Mouse (Mus musculus) MEL (cell line): ENCODE data around the gene Fryl.

ENCODE experiments used
- CTCF ChIP-seq, 3 experiments: IDR thresholded peaks in 2 of 3; conservative IDR thresholded peaks in 1 of 3; 2 replicates each; pipeline ENCODE4 v1.5.1; 2011 to 2012; ENCODE audit warnings: low read length in 3 of 3, low read depth in 2 of 3, mild to moderate bottlenecking in 2 of 3, improper control_type of control experiment in 1 of 3, inconsistent platforms in 1 of 3, mixed read lengths in 1 of 3, moderate library complexity in 1 of 3; ENCODE audit not compliant: control insufficient read depth in 1 of 3, insufficient read depth in 1 of 3, poor library complexity in 1 of 3, severe bottlenecking in 1 of 3
- EP300 ChIP-seq, 2 experiments: IDR thresholded peaks; 2 replicates each; pipeline ENCODE4 v1.6.1; 2011; ENCODE audit warnings: improper control_type of control experiment in 2 of 2, low read length in 2 of 2, low read depth in 1 of 2, mild to moderate bottlenecking in 1 of 2
- HCFC1 ChIP-seq: IDR thresholded peaks from 2 replicates; pipeline ENCODE4 v1.6.1; 2012; ENCODE audit warnings: low read depth, mild to moderate bottlenecking, inconsistent platforms, low read length, improper control_type of control experiment, moderate library complexity
- MAX ChIP-seq: IDR thresholded peaks from 2 replicates; pipeline ENCODE4 v1.6.1; 2011; ENCODE audit warnings: low read length, improper control_type of control experiment
- MAZ ChIP-seq: IDR thresholded peaks from 2 replicates; pipeline ENCODE4 v1.6.1; 2012; ENCODE audit warnings: low read depth, mild to moderate bottlenecking, inconsistent platforms, low read length, improper control_type of control experiment
- MXI1 ChIP-seq: IDR thresholded peaks from 2 replicates; pipeline ENCODE4 v1.6.1; 2011; ENCODE audit warnings: mild to moderate bottlenecking, low read depth, low read length, improper control_type of control experiment
- MYB ChIP-seq: IDR thresholded peaks from 2 replicates; pipeline ENCODE4 v1.6.1; 2011; ENCODE audit warnings: mild to moderate bottlenecking, low read depth, low read length, improper control_type of control experiment
- MYC ChIP-seq: IDR thresholded peaks from 2 replicates; pipeline ENCODE4 v1.6.1; 2011; ENCODE audit warnings: low read depth, mild to moderate bottlenecking, low read length, improper control_type of control experiment, moderate library complexity
- POLR2A ChIP-seq, 2 experiments: IDR thresholded peaks; 2 replicates each; pipeline ENCODE4 v1.6.1; 2011 to 2012; ENCODE audit warnings: low read length in 2 of 2, mild to moderate bottlenecking in 2 of 2, control low read depth in 1 of 2, improper control_type of control experiment in 1 of 2, low read depth in 1 of 2, moderate library complexity in 1 of 2; ENCODE audit not compliant: control insufficient read depth in 1 of 2, insufficient read depth in 1 of 2, poor library complexity in 1 of 2
- POLR2AphosphoS5 ChIP-seq: IDR thresholded peaks from 2 replicates; pipeline ENCODE4 v1.6.1; 2012; ENCODE audit warnings: low read depth, borderline replicate concordance, mild to moderate bottlenecking, inconsistent platforms, low read length, moderate library complexity, mixed read lengths
- ZC3H11A ChIP-seq: IDR thresholded peaks from 2 replicates; pipeline ENCODE4 v1.6.1; 2012; ENCODE audit warnings: low read depth, mild to moderate bottlenecking, inconsistent platforms, low read length, improper control_type of control experiment
- ZNF384 ChIP-seq: IDR thresholded peaks from 2 replicates; pipeline ENCODE4 v1.6.1; 2012; ENCODE audit warnings: low read depth, mild to moderate bottlenecking, inconsistent platforms, low read length, improper control_type of control experiment

- TF ChIP-seq POLR2AphosphoS5 (no peak), EP300 (IDR thresholded peaks at IDR 0.05; ENCODE audit: low read depth in 1 of 2, low read length in 2 of 2) (no peak), MYB (no peak), CTCF (IDR thresholded peaks at IDR 0.05 in 2 of 3, conservative IDR thresholded peaks at IDR 0.05 in 1 of 3; ENCODE audit: control insufficient read depth in 1 of 3, insufficient read depth in 1 of 3, low read depth in 2 of 3, low read length in 3 of 3, poor library complexity in 1 of 3, severe bottlenecking in 1 of 3) (no peak), POLR2A (IDR thresholded peaks at IDR 0.05; ENCODE audit: control insufficient read depth in 1 of 2, insufficient read depth in 1 of 2, low read depth in 1 of 2, low read length in 2 of 2, poor library complexity in 1 of 2) (no peak), MAZ (no peak), HCFC1 (no peak), ZC3H11A (no peak), MAX (no peak), MYC (no peak), MXI1 (no peak), ZNF384 (no peak)
Observed at GRCm38 (mm10) chr5:73063768-73064669, 192.4 kb downstream of the Fryl start.
